In the genomic region with DNA sequence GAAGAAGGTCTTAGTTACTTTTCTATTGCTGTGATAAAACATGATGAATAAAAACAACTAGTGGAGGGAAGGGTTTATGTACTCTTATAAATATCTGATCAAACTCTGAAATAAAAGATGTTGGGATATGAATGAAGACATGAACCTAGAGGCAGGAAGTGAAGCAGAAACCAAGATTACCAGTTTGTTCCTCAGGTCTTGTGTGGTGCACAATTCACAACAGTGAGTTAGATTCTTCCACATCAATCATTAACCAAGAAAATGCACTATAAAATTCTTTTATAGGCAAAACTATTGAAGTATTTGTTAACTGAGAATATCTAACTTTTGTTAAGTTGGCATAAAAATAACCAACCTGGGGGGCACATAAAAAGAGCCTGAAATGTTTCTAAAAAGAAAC, we compare ENCODE assay signal across 32 mouse cellular contexts.
"Had no signal": no experiment of that assay in that cellular context is flagged by ENCODE, and none has a peak within 500 bp of the region (broad histone marks: within the 10 kb centered on the region; RNA-seq: fewer than 3 reads in every experiment).

No protein-coding gene starts in this region.

- H3K36me3 ChIP-seq: limb, embryonic 10.5 days; limb, embryonic 12.5 days; limb, embryonic 13.5 days; limb, embryonic 15.5 days; liver, embryonic 12.5 days; liver, embryonic 13.5 days; liver, embryonic 15.5 days; lung, embryonic 15.5 days; midbrain, embryonic 10.5 days; midbrain, embryonic 12.5 days; midbrain, embryonic 13.5 days; midbrain, embryonic 15.5 days; neural tube, embryonic 12.5 days had no signal

- H3K4me3 ChIP-seq: limb, embryonic 10.5 days; limb, embryonic 12.5 days; limb, embryonic 13.5 days; limb, embryonic 15.5 days; liver, embryonic 12.5 days; liver, embryonic 13.5 days; liver, embryonic 15.5 days; lung, embryonic 15.5 days; megakaryocyte, embryonic 14.5 days; midbrain, embryonic 10.5 days; midbrain, embryonic 12.5 days; midbrain, embryonic 13.5 days; midbrain, embryonic 15.5 days; myocyte; neural tube, embryonic 12.5 days had no signal

- H3K9me3 ChIP-seq: limb, embryonic 10.5 days; limb, embryonic 12.5 days; limb, embryonic 13.5 days; limb, embryonic 15.5 days; liver, embryonic 12.5 days; liver, embryonic 13.5 days; liver, embryonic 15.5 days; lung, embryonic 15.5 days; megakaryocyte, embryonic 14.5 days; midbrain, embryonic 10.5 days; midbrain, embryonic 12.5 days; midbrain, embryonic 13.5 days; midbrain, embryonic 15.5 days; neural tube, embryonic 12.5 days had no signal

- H3K27ac ChIP-seq: limb, embryonic 10.5 days; limb, embryonic 12.5 days; limb, embryonic 13.5 days; limb, embryonic 15.5 days; liver, embryonic 12.5 days; liver, embryonic 13.5 days; liver, embryonic 14.5 days; liver, embryonic 15.5 days; lung, embryonic 15.5 days; macrophage; midbrain, embryonic 10.5 days; midbrain, embryonic 12.5 days; midbrain, embryonic 13.5 days; midbrain, embryonic 15.5 days; neural tube, embryonic 12.5 days had no signal

- H3K4me1 ChIP-seq: limb, embryonic 10.5 days; limb, embryonic 12.5 days; limb, embryonic 13.5 days; limb, embryonic 15.5 days; liver, embryonic 12.5 days; liver, embryonic 13.5 days; liver, embryonic 15.5 days; lung, embryonic 15.5 days; megakaryocyte, embryonic 14.5 days; midbrain, embryonic 10.5 days; midbrain, embryonic 12.5 days; midbrain, embryonic 13.5 days; midbrain, embryonic 15.5 days; neural tube, embryonic 12.5 days had no signal

- H3K9ac ChIP-seq: limb, embryonic 12.5 days; limb, embryonic 13.5 days; limb, embryonic 15.5 days; liver, embryonic 12.5 days; liver, embryonic 13.5 days; liver, embryonic 14.5 days; liver, embryonic 15.5 days; liver, postnatal 0 days; lung, embryonic 14.5 days; lung, embryonic 15.5 days; midbrain, embryonic 12.5 days; midbrain, embryonic 13.5 days; midbrain, embryonic 15.5 days; neural tube, embryonic 12.5 days had no signal

- DNase-seq: left cerebral cortex, postnatal 4 days; liver; liver, embryonic 13.5 days; liver, postnatal 0 days; lung, adult 18-20 months; lung, adult 2 months; lung, embryonic 14.5 days; lung, postnatal 10 days; lung, postnatal 14 days; lung, postnatal 36 days; lung, postnatal 4 days; midbrain, embryonic 14.5 days had no signal

- H3K4me2 ChIP-seq: limb, embryonic 12.5 days; limb, embryonic 13.5 days; limb, embryonic 15.5 days; liver, embryonic 11.5 days; liver, embryonic 12.5 days; liver, embryonic 13.5 days; liver, embryonic 15.5 days; lung, embryonic 14.5 days; lung, embryonic 15.5 days; midbrain, embryonic 11.5 days; midbrain, embryonic 12.5 days; midbrain, embryonic 13.5 days; midbrain, embryonic 15.5 days; neural tube, embryonic 12.5 days had no signal

- ATAC-seq: liver, embryonic 12.5 days; liver, postnatal 0 days; lung, postnatal 0 days; midbrain, embryonic 13.5 days; midbrain, embryonic 15.5 days; midbrain, embryonic 16.5 days had no signal

- H3K27me3 ChIP-seq: limb, embryonic 12.5 days; limb, embryonic 13.5 days; limb, embryonic 15.5 days; liver, embryonic 12.5 days; liver, embryonic 13.5 days; liver, embryonic 15.5 days; lung, embryonic 15.5 days; megakaryocyte, embryonic 14.5 days; midbrain, embryonic 12.5 days; midbrain, embryonic 13.5 days; midbrain, embryonic 15.5 days; neural tube, embryonic 12.5 days had no signal
